Mouse (Mus musculus) frontal cortex, adult (tissue): Measurements from ENCODE around the gene H3f3a.
A peak's percentile ranks its signal among the peaks of the same experiment; 100 is the strongest.
"Not testable (repeated sequence)": the region's sequence is repeated elsewhere in the genome, so short reads cannot be mapped to it uniquely, and the experiment has no call there.

Source experiments
- ATAC-seq: cut with Nextera tagmentation; 2 replicates; pipeline ENCODE4 v1.9.2; 2017; ENCODE audit warnings: mild to moderate bottlenecking, moderate library complexity, mixed read lengths; ENCODE audit not compliant: low TSS enrichment

The H3f3a gene

DNA sequence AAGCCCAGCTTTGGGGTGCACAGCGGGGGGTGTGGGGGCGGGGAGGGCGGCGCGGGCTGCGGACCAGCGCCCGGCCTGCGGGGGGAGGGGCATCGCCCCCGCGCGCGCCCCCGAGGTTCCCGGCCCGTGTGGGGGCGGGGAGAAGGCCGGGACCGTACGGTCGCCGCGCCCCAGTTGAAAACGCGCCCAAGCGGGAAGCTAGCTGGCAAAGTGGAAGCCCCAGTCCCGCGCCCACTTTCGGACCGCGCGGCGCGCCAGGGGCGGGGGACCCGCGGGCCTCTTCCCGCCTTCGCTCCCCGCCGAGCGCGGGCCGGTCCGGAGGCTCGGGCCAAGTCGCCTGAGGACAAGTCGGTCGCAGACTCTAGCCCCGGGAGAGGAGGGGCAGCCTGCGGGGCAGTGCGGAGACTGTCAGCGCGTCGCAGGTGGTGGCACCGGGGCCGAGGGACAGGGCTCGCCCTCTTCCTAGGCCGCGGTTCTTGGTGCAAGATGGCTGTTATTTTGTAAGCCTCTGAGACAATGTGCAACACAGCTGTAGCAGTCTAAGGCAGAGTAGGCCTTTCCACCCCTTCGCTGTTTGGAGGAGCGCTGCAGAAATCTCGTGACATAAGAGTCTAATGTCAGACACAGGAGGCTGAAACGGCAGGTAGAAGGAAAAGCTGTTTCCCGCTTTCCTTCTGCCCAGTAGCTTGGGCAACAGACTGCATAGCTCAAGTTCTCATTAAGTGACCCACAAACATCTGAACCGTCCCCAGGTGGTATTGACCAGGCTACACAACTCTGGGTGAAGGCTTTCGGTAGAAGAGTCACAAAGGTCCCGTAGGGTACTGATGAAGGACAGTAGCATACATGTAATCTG is at the start of gene H3f3a:
TSS of gene H3f3a (minus strand) at position 59 of the 856 bp plus-strand sequence.
- peak; percentile 38 for ATAC-seq

DNA sequence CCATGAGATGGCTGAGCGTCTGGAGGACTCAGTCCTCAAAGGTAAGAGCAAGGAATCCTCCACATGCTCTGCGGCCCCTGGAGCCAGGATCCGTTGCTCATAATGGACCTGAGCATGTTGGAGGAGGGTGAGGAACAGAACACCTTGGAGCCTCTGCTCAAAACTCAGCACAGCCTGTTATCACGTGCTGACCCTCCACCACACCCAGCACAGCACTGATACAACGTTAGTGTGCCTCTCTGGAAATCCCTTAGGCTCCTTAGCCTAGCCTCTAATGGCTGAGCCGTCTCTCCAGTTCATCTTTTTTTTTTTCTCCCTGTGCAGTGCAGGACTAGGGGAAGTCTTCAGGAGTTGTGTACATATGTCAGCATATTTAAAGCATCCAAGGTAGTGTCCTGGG is 46.3 kb upstream of the H3f3a start:
- no peak for ATAC-seq

DNA sequence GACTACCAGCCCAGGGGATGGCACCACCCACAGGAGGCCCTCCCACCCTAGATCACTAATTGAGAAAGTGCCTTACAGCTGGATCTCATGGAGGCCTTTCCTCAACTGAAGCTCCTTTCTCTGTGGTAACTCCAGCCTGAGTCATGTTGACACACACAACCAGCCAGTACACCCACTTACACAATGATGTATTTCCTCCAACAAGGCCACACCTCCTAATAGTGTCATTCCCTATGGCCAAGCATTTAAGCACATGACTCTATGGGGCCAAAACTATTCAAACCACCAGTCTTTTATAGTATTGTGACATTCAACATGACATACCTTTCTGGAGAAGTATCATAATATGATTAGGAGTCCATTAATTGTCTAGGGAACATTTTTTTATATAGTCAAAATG is 45.0 kb upstream of the H3f3a start:
- no peak for ATAC-seq

DNA sequence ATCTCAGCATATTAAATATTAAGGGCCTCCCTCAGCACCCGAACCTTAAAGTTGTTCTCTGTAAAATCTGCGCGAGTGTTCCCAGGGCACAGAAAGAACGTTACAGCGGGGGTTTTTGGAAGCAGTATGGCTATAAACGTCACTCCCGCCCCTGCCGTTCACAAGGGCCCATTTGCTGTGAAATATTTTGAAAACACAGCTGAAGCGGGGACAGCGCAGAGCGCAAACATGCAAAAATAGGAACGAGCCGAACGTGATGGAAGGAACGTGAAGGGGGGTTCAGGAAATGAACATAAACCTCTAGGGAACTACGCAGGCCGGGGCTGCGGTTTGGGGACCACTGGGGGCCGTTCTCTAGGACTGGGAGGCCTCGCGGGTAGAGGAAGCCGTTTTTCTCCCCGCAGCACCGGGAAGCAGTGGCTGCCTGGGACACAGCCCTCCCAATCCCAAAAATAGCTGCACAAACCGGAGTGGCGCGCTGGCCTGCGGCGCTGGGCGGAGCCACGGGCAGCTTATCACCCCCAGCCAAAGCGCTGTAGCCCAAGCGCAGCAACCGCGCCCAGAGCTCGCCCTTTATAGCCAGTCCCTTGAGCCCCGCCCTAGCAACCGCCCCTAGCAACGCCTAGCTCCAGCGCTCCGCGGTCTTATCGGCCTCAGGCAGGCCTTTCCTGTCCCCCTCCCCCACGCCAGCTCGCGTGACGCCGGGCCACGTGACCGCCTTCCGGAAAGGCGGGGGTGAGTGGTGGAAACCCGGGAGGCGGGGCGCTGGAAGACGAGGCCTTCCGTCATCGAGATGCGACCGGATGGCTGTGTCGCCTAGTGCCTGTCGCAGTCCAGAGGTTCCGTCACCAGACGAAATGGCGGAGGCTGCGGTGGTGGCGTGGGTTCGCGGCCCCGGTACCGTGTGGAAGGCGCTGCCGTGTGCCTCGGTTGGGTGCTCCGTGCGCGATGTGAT is 36.9 kb upstream of the H3f3a start, which contains the start of gene Sde2:
TSS of gene Sde2 (plus strand) at position 812 of the 955 bp plus-strand sequence.
- peak; percentile 90 for ATAC-seq

DNA sequence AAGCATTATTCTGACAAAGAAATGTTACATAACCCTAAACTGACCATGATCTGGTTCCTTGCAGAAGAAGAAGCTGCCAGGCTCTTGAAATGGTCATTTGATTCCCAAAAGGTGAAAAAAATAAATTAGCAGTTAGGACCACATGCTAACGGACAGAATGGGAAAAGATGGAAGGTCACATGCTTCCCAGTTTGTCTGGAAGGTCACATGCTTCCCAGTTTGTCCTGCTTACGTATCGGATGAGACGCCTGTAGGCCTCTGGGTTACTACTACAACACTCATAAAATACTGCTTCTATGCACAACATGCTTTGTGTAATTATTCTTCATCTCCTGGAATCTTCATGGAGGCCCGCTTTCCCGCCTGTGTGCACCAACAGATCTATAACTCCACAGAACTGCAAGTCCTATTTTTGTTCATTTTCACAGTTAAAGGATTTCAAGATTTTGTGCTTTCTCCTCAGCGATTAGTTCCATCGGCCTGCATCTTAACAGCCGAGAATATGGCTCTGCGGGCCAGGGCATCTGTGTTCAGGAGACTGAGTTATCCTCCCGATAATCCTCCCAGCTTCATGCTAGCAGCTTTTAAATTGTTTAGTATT is 36.1 kb upstream of the H3f3a start:
- 0 out of 2 replicates have a peak, but pooled peaks have one; percentile 1 for ATAC-seq

DNA sequence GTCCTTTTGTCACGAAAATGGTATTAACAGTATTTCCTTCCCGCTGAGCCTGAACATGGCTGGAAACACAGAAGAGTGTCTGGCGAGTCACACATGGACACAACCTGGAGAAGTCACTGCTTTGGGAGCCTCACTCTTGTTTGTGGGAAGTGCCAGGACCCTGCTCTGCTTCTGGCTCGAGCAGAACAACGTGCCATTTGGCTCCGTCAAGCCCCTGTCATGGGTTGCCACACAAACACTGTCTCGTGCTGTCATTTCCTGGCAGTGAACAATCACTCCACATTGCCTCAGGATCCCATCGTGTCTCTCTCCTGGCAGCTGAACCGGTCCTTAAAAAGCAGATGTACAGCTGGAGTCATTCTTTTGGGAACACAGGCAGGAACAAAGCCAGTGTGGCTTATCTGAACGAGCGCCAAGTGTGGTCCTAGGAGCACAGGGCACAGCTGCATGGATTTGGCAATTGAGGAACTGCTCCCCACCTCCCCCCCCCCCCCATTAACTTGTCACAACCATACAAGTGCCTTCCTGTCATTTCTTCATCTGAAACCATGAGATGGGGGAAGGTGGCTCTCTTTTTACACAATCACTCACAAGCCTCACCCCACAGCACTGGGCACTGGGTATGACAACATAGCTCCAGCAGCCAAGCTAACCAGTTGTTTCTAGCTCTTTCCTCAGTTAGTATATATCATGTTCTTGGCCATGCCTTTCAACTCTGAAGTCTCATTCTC is 34.9 kb upstream of the H3f3a start:
- ATAC-seq, result peak; percentile 1; the same call in 1 of the 2 replicates

DNA sequence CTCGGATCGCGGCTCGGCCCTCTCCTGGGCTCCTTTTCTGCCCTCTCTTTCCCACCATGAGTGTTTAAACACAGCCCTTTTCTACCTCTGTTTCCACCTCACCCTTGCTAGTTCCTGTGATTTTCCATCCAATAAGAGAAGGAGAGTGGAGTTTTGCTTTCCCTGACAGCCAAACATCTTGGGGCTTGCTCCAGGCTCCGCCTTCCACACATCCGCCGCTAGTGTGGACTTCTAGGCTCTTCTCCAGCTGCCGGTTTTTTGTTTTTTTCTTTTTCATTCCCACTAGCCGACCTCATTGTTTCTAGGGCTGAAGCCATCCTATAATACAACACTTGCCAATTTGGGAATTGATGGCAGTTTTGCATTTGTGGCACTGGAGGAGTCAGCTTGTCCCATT is 34.4 kb upstream of the H3f3a start:
- ATAC-seq, result peak; percentile 62

DNA sequence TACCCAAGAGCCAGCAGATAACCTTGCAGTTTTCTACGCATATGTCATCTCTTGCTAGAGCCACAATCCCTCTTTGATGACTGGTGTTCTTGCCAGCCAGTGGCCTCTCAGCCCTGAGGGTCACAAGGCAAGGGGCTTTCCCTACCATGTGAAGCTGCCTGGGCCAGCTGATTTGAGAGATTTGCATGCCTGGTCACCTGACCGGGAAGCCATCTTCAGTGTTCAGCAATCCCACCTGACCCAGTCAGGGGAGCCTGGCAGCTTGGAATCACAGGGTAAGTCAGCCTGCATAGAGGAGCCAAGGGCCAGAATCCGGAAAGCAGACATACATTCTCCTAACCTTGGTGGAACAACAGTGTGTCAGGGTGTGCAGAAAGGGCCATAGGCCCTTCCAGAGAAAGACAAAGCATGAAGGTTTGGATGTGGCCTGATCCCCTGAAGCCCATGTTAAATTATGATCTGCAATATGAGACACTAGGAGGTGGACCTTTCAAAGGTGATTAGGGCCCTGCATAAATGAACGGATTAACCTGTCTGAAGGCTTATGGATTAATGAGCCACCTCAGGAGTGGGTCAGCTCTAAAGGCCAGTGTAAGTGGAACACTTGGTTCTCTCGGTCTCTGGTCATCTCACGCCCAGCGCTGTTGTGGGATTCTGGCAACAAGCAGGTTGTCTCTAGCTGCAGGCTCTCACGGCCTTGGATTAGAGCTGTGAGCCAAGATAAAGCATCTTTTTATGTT is 28.0 kb upstream of the H3f3a start:
- ATAC-seq, result no peak

DNA sequence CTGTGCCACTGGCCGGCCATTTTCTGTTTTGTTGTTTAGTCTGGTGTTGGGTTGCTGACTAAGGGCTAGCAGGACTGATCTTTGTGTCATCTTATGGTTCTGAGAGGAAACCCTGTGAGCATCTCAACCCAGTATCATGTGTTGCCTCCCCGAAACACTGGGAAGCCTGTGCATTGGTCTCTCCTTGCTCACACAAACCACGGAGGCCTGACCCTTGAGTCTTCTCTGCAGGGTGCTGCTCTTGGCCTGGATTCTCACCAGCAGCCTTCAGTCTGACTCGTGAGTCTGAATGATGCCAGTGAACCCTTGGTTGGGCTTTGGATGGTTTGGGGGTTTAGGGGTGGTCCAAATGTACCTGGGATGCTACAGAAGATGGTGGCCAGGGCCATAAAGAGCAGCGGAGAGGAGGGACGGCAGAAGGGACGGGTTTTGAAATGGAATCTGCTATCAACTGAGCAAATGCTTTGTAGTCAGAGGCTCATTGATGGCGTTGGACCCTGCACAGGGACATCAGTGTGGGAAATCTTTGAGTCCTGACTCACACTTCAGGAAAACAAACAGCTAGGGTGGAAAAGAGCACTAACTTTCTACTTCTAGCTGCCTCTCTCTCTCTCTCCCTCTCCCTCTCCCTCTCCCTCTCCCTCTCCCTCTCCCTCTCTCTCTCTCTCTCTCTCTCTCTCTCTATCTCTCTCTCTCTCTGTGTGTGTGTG is 25.6 kb upstream of the H3f3a start:
- ATAC-seq, result no peak

DNA sequence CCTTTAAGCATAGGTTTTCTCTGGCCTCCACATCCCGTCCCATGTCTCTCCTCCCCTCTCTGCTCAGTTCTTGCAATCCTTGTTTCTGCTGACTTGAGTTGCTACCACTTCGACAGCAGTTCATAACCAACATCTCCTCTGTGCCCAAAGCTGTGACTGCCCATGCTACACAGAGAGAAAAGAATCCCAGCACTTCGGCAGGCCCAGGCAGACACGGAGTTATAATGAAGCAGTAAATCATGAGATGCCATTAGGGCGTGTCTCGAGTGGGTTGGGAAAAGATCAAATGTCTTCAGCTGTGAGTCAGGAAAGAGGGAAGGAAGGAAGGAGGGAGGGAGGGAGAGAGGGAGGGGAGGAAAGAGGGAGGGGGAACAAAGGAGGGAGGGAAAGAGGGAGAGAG is 24.3 kb upstream of the H3f3a start:
- ATAC-seq, result no peak

DNA sequence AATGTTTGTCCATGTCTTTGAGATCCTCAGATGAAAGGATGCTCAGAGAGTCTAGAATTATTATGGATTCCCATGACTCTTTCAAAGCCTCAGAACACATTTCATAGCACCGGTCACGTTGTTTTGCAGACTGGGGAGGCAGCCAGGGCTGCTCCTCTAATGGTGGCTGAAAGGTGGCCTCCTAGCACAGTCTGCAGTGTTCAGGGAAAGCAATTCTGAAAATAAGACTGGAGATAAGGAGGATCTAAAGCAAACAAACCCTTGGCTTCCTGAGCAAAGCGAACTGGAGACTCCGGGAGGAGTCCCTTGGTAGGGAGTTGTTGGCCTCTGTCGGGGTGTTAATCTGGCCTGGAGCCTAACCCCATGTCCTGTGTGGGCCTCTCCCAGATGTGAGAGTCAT is 23.4 kb upstream of the H3f3a start:
- no peak for ATAC-seq

DNA sequence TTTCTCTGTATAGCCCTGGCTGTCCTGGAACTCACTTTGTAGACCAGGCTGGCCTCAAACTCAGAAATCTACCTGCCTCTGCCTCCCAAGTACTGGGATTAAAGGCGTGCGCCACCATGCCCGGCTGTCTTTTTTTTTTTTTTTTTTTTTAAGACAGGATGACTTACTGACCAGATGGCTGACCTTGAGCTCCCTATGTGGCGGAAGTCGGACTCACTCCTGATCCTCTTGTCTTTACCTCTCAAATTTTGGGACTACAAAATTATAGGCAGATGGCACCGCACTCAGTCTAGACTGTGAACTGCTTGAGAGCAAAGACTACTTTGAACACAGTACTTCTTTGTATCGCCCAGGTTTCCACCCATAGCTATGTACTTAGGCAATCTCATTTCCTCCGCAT is 22.7 kb upstream of the H3f3a start:
- not testable (repeated sequence) for ATAC-seq

DNA sequence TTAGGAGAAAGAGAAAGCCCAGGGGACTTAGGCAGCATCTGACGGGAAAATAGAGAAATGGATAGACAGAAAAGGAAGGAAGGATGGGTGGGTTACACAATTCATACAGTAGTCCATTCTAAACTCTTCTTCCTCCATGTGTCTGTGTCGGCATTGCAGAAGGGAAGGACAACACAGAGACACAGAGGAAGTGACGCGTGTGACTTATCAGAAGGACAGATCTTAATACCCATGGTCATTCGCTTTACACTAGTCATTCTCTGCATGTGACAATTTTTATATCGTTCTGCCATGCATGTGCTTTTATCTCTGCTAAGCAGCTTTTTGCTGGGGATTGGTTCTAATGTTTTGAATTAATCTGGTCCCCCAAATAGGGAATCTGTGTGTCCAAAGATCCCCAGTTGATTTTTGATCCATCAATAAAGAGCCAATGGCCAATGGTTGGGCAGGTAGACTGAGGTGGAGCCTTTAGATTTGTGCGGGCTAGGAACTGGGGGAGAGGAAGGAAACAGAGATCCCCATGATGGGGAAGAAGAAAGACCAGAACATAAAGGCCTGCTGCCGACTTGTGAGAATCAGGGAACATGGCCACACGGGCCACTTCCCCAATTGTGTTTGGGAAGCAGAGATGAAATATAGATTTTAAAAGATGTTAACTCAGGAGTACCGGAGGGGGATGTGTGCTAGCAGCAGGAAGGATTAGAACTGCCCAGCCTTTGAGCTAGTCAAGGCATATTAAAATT is 21.7 kb upstream of the H3f3a start:
- ATAC-seq, result no peak

DNA sequence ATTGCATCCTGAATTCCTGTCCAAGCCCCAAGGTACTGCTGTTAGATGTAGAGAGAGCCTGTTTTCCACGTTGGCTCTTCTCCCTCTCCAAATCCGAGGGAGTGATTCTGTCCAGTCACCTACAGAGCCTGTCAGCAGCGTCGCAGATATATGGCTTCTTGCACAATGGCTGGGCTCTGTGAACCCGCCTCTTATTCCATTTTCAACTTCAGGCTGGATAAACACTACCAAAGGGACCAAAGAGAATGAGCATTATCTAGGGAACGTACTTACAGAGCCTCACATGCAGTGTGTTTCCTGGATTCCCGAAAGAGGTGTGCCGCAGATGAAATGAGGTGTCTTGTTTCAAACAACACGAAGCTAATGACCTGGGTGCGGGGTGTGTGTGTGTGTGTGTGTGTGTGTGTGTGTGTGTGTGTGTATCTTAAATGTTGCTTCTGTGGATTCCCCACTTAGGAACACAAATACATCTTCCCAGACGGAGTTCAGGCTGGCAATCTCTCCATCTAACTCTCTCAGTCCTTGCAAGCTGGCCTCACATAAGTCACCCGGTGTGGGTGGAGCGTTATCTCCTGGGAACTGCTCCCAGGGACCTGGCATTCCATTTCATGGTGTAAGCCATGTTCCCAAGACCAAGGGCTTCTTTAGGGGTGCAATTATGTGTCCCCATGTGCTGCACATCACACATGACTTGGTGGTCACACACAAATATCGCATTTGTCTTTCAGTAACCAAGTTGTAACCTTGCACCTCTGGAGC is 17.0 kb upstream of the H3f3a start:
- no peak for ATAC-seq

DNA sequence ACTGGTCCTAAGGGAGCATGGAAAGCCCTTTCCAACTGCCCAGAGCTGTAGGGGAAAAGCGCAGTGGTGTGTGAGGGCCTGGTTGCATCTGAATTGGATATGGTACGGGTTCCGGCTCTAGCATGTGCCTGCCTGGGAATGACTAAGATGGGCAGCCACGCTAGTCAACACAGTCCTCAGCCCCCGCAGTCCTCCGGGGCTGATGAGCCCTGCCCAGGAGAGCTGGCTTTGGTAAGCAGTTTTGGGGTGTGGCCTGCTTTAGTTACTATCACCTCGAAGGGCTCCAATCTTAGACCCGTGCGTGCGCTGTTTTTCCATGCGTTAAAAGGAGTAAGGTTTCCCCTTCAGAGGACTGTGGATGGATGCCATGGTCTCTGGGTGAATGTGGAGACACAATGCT is 16.4 kb upstream of the H3f3a start:
- no peak for ATAC-seq

DNA sequence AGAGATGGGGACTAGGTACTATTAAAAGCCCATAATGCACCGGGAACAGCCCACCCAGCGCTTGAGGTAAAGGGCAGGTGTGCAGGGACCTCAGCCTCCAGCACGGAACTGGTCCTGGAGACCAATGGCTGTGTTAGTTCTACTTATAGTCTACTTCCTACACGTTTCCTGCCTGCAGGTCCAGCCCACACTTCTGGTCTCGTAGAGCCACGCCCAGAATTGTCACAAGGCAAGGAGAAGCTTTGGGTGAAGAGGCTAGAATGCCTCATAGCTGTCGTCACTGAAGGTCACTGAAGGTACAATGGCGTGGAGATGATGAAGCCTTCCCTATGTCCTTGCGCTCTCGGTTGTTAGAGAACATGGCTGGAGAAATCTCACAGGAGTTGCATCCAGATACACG is 16.0 kb upstream of the H3f3a start:
- ATAC-seq, result no peak

DNA sequence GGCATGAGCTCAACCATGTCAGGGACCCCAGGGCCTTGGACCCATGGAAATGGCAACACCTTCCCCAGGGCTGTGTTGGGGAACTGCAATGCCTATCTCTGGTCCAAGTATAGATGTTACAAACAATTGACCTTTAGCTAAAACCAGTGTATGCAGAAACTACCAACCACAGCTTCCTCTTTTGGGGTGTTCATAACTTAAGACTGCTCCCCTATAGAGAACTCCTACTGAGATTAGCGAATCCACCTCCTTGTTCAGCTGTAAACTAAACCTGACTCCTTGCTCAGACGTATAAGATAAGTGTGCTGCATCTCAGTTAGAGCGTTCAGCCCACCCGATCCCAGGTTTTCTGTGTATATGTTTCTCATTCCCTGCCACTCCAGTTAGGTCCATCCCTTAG is 12.9 kb upstream of the H3f3a start:
- no peak for ATAC-seq

DNA sequence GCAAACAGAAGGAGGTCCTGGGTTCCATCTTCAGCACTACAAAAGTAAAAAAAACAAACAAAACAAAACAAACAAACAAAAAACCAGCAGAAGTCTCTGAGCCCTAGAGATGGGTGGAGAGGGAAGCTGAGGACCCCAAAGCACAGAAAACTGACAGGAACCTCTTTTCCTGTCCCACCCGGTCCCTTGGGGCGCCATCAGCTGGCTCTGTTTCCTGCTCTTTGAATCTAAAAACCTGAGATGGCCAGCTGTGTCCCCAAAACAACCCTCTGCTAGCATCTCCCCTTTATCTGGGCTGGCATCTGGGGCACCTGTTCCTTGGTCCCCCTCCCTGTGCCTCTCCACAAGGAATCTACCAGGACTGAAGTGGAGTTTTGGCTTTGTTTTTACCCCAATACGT is 11.0 kb upstream of the H3f3a start:
- no peak for ATAC-seq

DNA sequence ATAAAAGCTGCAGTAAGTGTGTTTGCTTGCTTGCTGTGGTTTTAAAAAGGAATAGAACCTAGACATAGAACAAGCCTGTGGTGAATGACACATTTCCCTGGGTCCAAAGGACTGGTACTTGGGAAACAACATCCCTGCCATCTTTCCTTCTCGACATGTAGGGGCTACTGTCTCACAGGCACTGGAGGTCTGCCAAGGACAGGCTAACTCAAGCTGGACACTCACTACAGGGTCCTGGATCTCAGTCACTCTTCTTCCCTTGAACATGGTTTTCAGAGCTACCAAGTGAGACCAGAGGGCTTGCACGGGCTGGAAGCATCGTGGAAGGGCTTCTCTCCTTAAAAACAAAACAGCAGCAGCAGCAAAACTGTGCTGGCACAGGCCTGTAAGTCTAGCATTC is 10.0 kb upstream of the H3f3a start:
- ATAC-seq, result no peak
